Mouse (Mus musculus) erythroblast, embryonic 14.5 days (primary cell): ENCODE data around the gene Zfp507. TPM values are rescaled to one million over a fixed set of nuclear protein-coding genes. Genes with fewer than 3 reads are reported as not detected.
A peak's percentile ranks its signal among the peaks of the same experiment; 100 is the strongest.

ENCODE experiments used
- H3K27me3 ChIP-seq: 2 replicates; pipeline ENCODE4 v1.6.1; 2012; ENCODE audit warnings: inconsistent platforms; ENCODE audit not compliant: control insufficient read depth
- H3K36me3 ChIP-seq: 2 replicates; pipeline ENCODE4 v1.6.1; 2012; ENCODE audit warnings: mild to moderate bottlenecking, inconsistent platforms; ENCODE audit not compliant: control insufficient read depth
- H3K4me1 ChIP-seq: 2 replicates; pipeline ENCODE4 v1.6.1; 2012; ENCODE audit warnings: inconsistent platforms; ENCODE audit not compliant: control insufficient read depth
- H3K4me3 ChIP-seq: replicated peaks from 2 replicates; pipeline ENCODE3; 2012; ENCODE audit warnings: moderate library complexity, mild to moderate bottlenecking, inconsistent platforms
- H3K9me3 ChIP-seq: 2 replicates; pipeline ENCODE4 v1.6.1; 2012; ENCODE audit warnings: low read length, inconsistent platforms, mixed read lengths; ENCODE audit not compliant: control insufficient read depth
- GATA1 ChIP-seq: IDR thresholded peaks from 2 replicates; pipeline ENCODE4 v1.6.1; 2012; ENCODE audit warnings: low read length, inconsistent platforms, mixed read lengths
- TAL1 ChIP-seq: IDR thresholded peaks from 3 replicates; pipeline ENCODE4 v1.6.1; 2012; ENCODE audit warnings: low read length, inconsistent platforms, mixed read lengths
- polyA plus RNA-seq: library from polyadenylated mRNA; stranded (reverse); fragments of >175 nt; gene quantifications from 2 replicates; pipeline ENCODE4 v1.2.3, GENCODE M21; 2012

The Zfp507 gene
- polyA plus RNA-seq, 1 experiment: 0.15 TPM

- no peaks in the 10 kb centered on the region for H3K27me3 ChIP-seq
- no peak overlapping the region for H3K4me3 ChIP-seq
- H3K4me1 ChIP-seq: peaks cover 6% of the 10 kb centered on the region
- no peaks in the 10 kb centered on the region for H3K36me3 ChIP-seq
- H3K9me3 ChIP-seq: peaks cover 2% of the 10 kb centered on the region; the same call in 1 of the 2 replicates
- TF ChIP-seq GATA1: no peak
- no peak for TF ChIP-seq TAL1
Observed at GRCm38 (mm10) chr7:35759602-35760001, 43.2 kb downstream of the Zfp507 start.

GRCm38 (mm10) chr7:35756510-35757440 lies 46.0 kb downstream of the Zfp507 start:
- TF ChIP-seq TAL1: no peak
- TF ChIP-seq GATA1: no peak
- H3K36me3 ChIP-seq: no peaks in the 10 kb centered on the region
- H3K4me3 ChIP-seq: no peak overlapping the region
- peaks cover 9% of the 10 kb centered on the region for H3K27me3 ChIP-seq
- H3K4me1 ChIP-seq: peaks cover 17% of the 10 kb centered on the region
- H3K9me3 ChIP-seq: no peaks in the 10 kb centered on the region

- TF ChIP-seq TAL1 (no peak), GATA1 (no peak)
- peaks cover 9% of the 10 kb centered on the region for H3K27me3 ChIP-seq
Observed at GRCm38 (mm10) chr7:35754886-35755168, 48.0 kb downstream of the Zfp507 start.

GRCm38 (mm10) chr7:35754033-35754885 lies 48.5 kb downstream of the Zfp507 start, which contains the start of gene Dpy19l3:
Gene Dpy19l3 (minus strand): TSS chr7:35754454.
- Histone ChIP-seq H3K4me1 (peaks cover 17% of the 10 kb centered on the region), H3K4me3 (peak within 1 kb of the TSS; percentile 75), H3K9me3 (no peaks in the 10 kb centered on the region), H3K27me3 (peaks cover 9% of the 10 kb centered on the region), H3K36me3 (no peaks in the 10 kb centered on the region)
- no peak for TF ChIP-seq TAL1
- no peak for TF ChIP-seq GATA1

More at GRCm38 (mm10) chr7:35754886-35755168, 48.0 kb downstream of the Zfp507 start:
- Histone ChIP-seq H3K4me1 (peaks cover 17% of the 10 kb centered on the region), H3K4me3 (peak overlapping the region; percentile 75), H3K36me3 (no peaks in the 10 kb centered on the region), H3K9me3 (no peaks in the 10 kb centered on the region)

- TF ChIP-seq GATA1: no peak
- no peak for TF ChIP-seq TAL1
- Histone ChIP-seq H3K4me1 (peaks cover 17% of the 10 kb centered on the region), H3K36me3 (peaks cover 3% of the 10 kb centered on the region; the same call in 1 of the 2 replicates)
Observed at GRCm38 (mm10) chr7:35753319-35754032, 49.3 kb downstream of the Zfp507 start.

GRCm38 (mm10) chr7:35750873-35751272 lies 51.9 kb downstream of the Zfp507 start:
- peaks cover 9% of the 10 kb centered on the region for H3K27me3 ChIP-seq
- no peak overlapping the region for H3K4me3 ChIP-seq
- TF ChIP-seq TAL1 (no peak), GATA1 (no peak)
- H3K36me3 ChIP-seq: peaks cover 7% of the 10 kb centered on the region; the same call in 1 of the 2 replicates
- H3K4me1 ChIP-seq: peaks cover 17% of the 10 kb centered on the region
- no peaks in the 10 kb centered on the region for H3K9me3 ChIP-seq

More at GRCm38 (mm10) chr7:35753319-35754032, 49.3 kb downstream of the Zfp507 start:
- Histone ChIP-seq H3K9me3 (no peaks in the 10 kb centered on the region), H3K4me3 (peak overlapping the region; percentile 75), H3K27me3 (peaks cover 9% of the 10 kb centered on the region)

- no peak overlapping the region for H3K4me3 ChIP-seq
- no peaks in the 10 kb centered on the region for H3K9me3 ChIP-seq
- H3K36me3 ChIP-seq: peaks cover 7% of the 10 kb centered on the region; the same call in 1 of the 2 replicates
- no peaks in the 10 kb centered on the region for H3K4me1 ChIP-seq
- TF ChIP-seq TAL1 (no peak), GATA1 (no peak)
- H3K27me3 ChIP-seq: no peaks in the 10 kb centered on the region
Observed at GRCm38 (mm10) chr7:35747397-35747964, 55.3 kb downstream of the Zfp507 start.

- Histone ChIP-seq H3K9me3 (no peaks in the 10 kb centered on the region), H3K27me3 (no peaks in the 10 kb centered on the region), H3K36me3 (peaks cover 7% of the 10 kb centered on the region; the same call in 1 of the 2 replicates), H3K4me1 (no peaks in the 10 kb centered on the region), H3K4me3 (no peak overlapping the region)
- TF ChIP-seq GATA1 (no peak), TAL1 (no peak)
Observed at GRCm38 (mm10) chr7:35746686-35747396, 56.0 kb downstream of the Zfp507 start.
